Mouse (Mus musculus) kidney, postnatal 14 days (tissue): Measurements from ENCODE around the gene Qpct.
"Not testable (repeated sequence)": the region's sequence is repeated elsewhere in the genome, so short reads cannot be mapped to it uniquely, and the experiment has no call there.

Experiments
- DNase-seq: peaks from one replicate; pipeline ENCODE4 v3.0.0; 2022; ENCODE audit warnings: mixed read lengths

Qpct gene

DNA sequence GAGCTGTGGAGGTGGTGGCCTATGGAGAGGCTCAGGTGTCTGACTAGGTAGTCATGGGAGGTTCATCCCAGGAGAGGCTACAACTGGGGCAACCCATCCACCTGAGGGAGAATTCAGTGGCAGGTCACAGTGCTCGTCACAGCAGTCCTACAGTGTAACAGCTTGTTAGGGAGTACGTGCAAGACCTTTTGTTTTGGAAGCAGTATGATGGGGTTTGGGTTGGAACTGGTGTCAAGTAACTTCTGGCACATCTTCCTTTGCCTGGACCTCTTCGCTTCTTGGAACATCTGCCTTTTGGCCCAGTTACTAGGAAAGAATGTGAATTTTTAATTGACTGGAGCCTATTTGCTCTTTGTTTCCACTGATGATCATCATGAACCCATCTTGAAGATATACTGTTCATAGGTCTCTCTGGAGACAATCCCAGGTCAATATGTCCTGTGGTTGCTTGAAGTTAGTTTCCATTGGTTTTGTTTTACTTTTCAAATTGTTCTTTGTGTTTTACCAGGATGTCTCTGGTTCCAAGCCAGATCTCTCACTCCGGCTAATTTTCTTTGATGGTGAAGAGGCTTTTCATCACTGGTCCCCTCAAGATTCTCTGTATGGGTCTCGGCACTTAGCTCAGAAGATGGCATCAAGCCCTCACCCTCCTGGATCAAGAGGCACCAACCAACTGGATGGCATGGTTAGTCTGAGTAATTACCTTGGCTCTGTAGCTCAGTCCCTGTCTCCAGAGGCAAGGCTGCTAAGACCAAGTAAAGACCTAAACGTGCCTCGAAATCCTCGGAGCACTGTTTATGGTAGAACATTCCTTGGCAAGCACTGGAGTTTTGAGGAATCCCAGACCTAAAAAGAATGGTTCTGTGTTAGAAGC lies 25.5 kb downstream of the Qpct start:
- DNase-seq = peak; percentile 4

DNA sequence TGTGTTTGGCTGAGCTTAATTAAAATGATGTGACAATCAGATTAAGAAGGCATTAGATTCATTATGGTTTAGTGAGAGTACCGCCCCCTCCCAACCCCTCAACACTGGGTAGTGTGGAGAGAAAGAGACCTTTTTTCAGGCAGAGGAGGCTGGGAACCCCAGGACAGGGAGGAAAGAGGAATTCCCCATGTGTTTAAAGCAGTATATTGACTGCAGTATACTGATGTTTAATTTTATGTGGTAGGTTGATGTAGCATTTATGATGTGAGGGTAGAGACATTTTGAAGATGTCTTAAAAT lies 26.1 kb downstream of the Qpct start:
- no peak for DNase-seq

DNA sequence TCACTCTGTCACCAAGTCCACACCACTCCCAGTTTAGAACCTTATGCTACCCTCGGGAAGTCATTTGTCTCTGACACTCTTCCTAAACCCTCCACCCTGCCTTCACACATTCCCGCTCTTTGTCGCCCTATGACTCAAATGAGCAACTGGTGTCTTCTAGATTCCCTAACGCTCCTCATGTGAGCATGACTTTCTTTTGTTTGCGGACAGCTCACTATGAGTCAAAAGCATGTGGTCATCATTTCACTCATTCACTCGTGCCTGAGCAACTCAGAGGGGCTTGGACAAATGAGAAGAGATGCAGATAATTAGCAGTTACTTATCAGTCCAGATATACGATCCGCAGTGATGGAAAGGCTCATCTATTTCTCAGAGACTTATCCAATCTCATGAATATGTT lies 26.5 kb downstream of the Qpct start:
- no peak for DNase-seq

DNA sequence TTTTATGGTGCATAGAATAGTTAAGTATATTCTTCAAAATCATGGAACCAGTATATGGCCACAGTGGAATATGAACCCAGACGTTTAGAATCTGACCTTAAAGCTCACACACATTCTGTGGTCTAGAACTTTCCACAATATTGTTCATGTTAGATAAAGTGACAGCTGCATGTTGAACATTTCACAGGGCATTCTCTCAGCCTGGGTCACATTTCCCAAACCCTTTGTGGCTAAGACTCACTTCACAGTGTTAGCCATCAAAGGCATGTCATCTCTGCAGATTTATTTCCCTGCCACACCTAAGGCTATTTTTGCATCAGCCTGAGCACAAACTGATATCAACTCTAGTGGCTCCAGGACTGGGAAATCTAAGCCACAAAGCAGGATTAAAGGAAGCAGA lies 40.0 kb downstream of the Qpct start:
- no peak for DNase-seq

DNA sequence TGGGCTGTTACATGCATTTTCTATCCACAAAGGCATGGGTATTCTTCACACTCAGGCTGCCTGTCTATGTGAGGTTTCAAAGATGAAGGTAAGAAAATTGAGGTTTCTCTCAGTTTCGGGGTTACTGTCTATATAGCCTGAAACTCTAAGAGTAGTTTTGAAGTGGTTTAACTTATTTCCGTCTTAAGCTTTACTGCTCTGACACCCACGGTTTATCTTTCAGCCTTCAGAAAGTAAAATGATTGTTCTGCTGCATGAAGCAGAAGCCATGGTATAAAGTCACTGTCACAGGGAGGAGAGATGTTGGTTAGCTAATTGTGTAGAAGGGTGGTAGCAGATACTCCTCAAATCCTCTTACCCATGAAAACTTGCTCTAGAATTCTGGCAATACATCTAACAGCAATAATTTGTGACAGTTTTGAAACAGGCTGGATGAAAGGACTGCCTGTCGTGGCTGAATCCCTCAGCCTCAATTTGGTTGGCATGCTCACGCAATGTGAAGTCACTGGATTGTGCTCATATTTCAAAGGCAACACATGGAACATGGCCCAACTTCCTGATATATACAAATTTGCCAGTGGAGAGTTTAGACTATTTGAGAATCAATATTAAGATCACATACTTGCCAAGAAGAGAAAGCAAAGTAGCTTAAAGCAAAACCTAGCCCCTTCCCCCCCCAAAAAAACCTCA lies 41.7 kb downstream of the Qpct start:
- DNase-seq = no peak

DNA sequence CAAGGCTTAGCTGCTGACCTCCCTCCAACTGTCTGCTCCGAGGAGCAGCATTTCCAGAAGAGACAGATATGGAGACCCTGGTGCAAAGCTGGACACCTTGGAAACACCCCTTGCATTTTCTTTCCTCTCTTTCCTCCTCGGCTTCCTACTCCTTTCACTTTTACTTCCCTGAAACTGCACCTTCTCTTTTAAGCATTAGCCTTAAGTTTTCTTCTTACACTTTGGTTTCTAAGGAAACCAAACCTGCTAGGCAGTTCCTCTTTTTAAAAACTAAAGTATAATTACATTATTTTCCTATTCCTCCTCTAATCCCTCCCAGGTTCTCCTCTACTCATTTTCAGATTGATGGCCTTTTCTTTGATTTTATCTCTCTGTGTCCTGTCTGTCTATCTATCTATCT lies 43.9 kb downstream of the Qpct start:
- DNase-seq = no peak

DNA sequence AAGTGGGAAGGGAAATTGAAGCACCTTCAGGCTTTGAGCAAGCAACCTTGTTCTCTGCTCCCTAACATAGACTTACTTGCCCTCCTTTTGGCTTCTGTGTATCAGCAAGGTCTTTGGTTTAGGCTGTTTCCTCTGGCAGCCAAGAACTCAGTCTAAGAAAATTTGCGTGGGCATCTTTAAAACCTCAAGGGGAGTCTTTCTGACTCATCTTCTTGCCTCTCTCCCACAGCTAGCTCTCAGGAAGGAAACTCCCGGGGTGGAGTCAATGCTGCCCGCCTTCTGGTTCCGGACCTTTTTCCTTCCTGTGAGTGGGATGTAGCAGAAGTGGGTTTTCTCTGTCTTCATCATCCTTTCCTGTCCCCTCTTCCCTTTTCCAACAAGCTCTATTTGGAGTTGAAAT lies 48.2 kb downstream of the Qpct start:
- no peak for DNase-seq

DNA sequence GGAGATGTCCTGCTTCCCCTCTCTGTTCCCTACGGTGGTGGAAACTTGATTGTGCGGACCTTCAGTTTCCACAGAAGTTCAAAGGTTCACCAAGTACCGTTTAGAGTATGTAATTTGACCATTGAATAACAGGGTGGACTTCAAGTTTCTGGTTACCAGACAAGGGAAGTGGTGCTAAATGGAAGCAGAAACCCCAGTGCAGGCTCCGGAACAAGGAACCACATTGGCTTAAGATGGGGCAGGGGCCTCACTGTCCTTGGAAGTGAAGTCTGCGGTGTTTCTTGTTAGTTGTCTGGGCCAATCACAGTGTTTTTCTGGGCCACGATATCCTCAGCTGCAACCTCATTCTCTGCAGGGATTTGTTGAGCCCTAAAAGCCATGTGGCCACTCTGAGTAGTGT lies 56.5 kb downstream of the Qpct start:
- DNase-seq = no peak

DNA sequence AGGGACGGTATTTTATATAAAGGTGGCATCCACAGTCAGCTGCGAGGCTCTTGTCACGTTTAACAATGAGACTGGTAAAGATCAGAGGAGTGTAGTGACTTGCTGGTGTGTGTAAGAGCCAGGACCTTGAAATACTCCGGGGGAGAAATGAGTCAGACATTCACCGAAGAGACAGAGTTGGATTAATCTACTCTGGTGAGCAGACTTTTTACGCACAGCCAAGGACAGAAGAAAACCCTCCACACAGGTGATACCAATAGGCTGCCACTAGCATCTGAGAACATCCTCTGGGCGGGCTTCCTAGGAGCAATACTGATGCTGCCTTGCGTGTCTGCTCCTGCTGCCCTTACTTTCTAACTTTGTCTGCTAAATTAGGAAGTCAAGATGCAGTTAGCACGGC lies 57.9 kb downstream of the Qpct start:
- no peak for DNase-seq

DNA sequence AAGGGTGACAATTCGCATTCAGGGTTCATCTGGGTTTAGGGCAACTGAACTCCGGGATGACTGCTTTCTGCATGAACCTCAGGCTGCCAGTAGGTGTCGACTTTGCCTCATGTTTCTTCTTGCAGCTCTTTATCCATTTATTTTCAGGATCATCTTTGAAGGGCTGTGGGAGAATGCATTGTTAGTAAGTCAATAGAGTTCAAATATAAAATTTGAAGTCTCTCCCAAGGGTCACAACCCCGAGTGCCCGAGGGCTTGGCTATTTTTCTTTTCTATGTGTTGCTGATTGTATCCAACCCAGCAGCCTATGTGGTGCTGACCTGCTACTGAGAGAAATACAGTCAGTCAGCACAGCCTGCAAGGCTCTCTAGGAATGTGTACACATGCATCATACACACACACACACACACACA lies 59.2 kb downstream of the Qpct start:
- peak; percentile 59 for DNase-seq

DNA sequence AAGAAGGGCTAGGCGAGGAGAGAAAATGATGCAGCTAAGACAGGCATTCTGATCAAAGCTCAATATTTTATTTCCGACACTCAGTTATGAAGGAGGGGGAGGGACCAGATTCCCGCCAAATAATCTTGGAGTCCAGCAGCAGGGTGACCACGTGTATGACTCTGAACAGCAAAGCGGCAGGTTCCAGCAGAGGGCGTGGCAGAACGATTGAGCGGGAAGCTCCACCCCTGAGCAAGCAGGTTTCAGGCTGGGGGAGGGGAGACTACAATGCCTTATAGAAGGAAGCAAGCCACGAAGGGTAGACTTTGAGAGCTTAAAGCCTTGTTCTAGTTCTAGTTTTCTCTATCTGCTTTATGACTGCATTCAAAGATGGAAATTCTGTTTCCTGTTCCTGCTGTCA lies 63.5 kb downstream of the Qpct start:
- not testable (repeated sequence) for DNase-seq

DNA sequence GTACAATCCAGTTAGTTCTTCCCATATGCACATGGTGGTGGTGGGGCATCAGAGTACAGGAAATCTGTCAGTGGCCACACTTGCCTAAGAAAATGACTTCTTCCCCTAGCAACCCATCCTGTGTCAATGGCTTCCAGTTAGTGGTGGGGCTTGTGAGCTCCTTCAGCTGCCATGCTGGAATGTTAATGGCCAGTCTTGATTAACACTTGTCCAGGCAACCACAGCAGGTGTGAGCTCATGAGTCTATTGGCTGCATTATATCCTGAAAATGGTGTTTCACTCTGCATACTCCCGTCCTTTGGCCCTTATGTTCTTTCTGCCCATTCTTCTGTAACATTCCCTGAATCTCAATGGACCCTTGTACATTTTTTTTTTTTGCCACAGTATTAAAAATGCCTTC lies 67.4 kb downstream of the Qpct start:
- DNase-seq = no peak

DNA sequence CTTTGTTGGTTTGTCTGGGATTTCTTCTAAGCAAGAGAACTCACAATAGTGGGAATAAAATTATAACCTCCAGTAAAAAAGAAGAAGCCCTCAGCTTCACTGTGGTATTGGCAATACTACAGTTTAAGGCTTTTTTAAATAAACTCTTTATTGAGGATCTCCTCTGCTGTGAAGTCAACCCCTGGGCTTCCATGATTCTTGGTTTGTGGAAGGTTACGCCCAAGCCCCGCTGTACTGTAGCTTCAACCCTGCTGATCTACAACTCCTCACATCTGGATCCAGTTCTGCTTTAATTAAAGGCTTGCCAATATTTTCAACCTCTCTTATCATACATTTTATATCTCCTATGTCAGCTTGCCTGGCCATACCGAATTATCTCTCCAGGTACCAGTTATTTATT lies 68.6 kb downstream of the Qpct start:
- DNase-seq = no peak

DNA sequence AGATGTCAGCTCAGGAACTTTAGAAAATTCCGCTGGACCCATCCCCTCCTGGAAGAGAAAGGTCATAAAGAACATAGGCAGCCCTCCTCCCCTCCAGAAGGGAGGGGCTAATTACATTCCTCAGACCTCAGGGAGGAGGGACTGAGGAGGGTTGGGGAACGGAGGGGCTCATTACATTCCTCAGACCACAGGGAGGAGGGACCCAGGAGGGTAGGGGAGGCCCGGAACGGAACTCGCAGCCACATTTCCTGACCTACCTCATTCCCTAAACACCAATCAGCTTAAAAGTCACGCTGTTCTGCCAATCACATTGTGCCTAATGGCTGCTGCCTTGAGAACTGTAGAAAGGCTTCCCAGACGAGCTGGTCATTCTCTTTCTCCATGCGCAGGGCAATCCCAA lies 82.0 kb downstream of the Qpct start:
- no peak for DNase-seq

DNA sequence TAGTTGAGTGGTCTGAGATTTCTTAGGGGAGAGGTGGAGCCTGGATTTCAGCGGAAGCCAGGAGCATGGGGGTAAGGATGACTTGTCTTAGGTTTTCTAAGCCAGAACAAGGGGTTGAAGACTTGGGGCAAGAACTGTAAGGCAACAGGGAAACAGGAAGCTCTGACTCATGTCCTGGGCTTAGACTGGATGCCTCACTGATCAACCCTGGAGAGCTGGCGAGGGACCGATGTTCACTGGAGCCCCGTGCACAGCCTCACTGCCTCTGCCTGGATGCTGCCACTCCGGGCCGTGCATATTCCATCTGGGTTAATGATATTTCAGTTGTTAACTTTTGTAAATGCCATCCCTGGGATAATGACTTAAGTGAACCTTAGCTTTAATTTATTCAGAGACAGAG lies 84.1 kb downstream of the Qpct start:
- DNase-seq = peak; percentile 7

DNA sequence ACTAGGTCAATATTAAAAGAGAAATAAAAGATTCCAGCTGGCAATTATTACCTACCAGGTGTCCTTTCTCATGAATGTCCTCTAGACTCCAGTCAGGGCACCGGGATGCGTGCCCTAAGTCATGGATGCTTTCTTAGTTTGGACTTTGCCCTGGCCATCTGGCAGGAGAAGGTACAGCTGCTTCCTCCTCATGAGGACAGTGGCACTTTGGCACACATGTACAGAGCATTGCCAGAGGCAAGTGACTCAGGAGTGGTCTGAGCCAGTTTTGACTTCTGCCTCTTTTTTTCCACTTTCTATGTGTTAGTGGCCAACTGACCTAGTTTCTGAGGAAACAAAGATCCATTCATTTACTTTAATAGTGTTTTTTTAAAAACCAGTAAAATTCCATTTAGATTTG lies 84.7 kb downstream of the Qpct start:
- DNase-seq = peak; percentile 43
